Mouse (Mus musculus): ENCODE measurements around the gene Srcin1. TPM values are rescaled to one million over a fixed set of nuclear protein-coding genes. Genes with fewer than 3 reads are reported as not detected.
A peak's percentile ranks its signal among the peaks of the same experiment; 100 is the strongest.

Srcin1 gene
- polyA plus RNA-seq, 1 experiment, result 7.0 TPM

GRCm38 (mm10) chr11:97560210-97560963 is 15.6 kb downstream of the Srcin1 start:
- WGBS, result 60% methylated on average over 17 of the region's 17 CpGs
- Histone ChIP-seq H3K4me1 (ENCODE audit: control insufficient read depth, insufficient read depth, low read length) (no peaks in the 10 kb centered on the region), H3K4me3 (replicated peaks; ENCODE audit: extremely low read depth, low read depth, low read length) (no peak overlapping the region)
- no peak for DNase-seq
- TF ChIP-seq POLR2A (IDR thresholded peaks at IDR 0.05; ENCODE audit: borderline replicate concordance, extremely low read depth, low read depth, low read length) (no peak), CTCF (IDR thresholded peaks at IDR 0.05; ENCODE audit: insufficient read depth, low read length) (no peak)

- Histone ChIP-seq H3K4me3 (replicated peaks; ENCODE audit: extremely low read depth, low read depth, low read length) (no peak overlapping the region), H3K4me1 (ENCODE audit: control insufficient read depth, insufficient read depth, low read length) (no peaks in the 10 kb centered on the region; the same call in 1 of the 2 replicates)
- WGBS, result 61% methylated on average over 4 of the region's 4 CpGs
- TF ChIP-seq CTCF (IDR thresholded peaks at IDR 0.05; ENCODE audit: insufficient read depth, low read length), result peak; percentile 49
- TF ChIP-seq POLR2A (IDR thresholded peaks at IDR 0.05; ENCODE audit: borderline replicate concordance, extremely low read depth, low read depth, low read length), result no peak
- DNase-seq, result no peak
Measured at GRCm38 (mm10) chr11:97559549-97559948, 16.4 kb downstream of the Srcin1 start.

- no peak for DNase-seq
- Histone ChIP-seq H3K4me1 (ENCODE audit: control insufficient read depth, insufficient read depth, low read length) (no peaks in the 10 kb centered on the region; the same call in 1 of the 2 replicates), H3K4me3 (replicated peaks; ENCODE audit: extremely low read depth, low read depth, low read length) (no peak overlapping the region)
- TF ChIP-seq POLR2A (IDR thresholded peaks at IDR 0.05; ENCODE audit: borderline replicate concordance, extremely low read depth, low read depth, low read length), result no peak
- no peak for TF ChIP-seq CTCF (IDR thresholded peaks at IDR 0.05; ENCODE audit: insufficient read depth, low read length)
- WGBS, result 80% methylated on average over 4 of the region's 4 CpGs
Measured at GRCm38 (mm10) chr11:97557885-97558284, 18.1 kb downstream of the Srcin1 start.

DNA sequence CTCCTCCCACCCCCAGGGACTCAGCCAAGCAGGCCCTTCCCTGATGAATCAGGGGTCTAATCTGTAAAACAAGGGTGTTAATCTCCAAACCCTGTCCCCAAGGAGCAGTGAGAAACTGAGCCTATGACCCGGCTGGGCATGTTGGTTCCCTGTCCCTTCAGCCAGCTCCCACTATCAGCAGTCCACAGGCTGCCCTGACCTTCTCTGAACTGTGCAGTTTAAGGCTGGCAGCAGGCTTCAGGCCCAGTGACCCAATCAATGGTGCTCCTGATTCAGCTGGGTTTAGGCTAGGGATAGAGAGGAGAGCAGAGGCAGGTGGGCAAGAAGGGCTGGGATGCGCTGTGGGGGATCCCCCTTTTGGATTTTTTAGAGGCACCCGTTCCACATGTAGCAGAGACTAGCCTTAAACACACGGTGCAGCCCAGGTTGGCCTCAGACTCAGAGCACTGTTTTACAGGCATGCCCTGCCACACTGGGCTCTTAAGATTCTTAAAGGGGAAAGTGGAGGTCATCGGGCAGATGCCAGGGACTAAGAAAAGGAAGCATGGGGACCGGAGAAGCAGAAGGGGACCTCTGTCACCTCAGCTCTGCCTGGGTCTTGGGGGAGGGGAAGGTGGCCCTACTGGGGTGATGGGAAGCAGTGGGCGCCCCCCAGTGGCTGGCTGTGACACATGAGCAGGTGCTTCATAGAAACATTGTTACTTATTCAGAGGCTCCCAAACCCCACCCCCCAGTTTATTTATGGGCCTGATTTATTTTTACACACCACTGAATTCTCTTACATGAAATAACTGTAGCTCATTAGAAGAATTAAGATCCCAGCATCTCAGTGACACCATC is 19.2 kb downstream of the Srcin1 start:
- Histone ChIP-seq H3K4me3 (replicated peaks; ENCODE audit: extremely low read depth, low read depth, low read length) (no peak overlapping the region), H3K4me1 (ENCODE audit: control insufficient read depth, insufficient read depth, low read length) (no peaks in the 10 kb centered on the region; the same call in 1 of the 2 replicates)
- peak; percentile 45 for DNase-seq
- WGBS, result 39% methylated on average over 7 of the region's 7 CpGs
- peak; percentile 58 for TF ChIP-seq CTCF (IDR thresholded peaks at IDR 0.05; ENCODE audit: insufficient read depth, low read length)
- no peak for TF ChIP-seq POLR2A (IDR thresholded peaks at IDR 0.05; ENCODE audit: borderline replicate concordance, extremely low read depth, low read depth, low read length)

GRCm38 (mm10) chr11:97555144-97555543 is 20.8 kb downstream of the Srcin1 start:
- TF ChIP-seq CTCF (IDR thresholded peaks at IDR 0.05; ENCODE audit: insufficient read depth, low read length), result no peak
- no peak for TF ChIP-seq POLR2A (IDR thresholded peaks at IDR 0.05; ENCODE audit: borderline replicate concordance, extremely low read depth, low read depth, low read length)
- Histone ChIP-seq H3K4me3 (replicated peaks; ENCODE audit: extremely low read depth, low read depth, low read length) (no peak overlapping the region), H3K4me1 (ENCODE audit: control insufficient read depth, insufficient read depth, low read length) (no peaks in the 10 kb centered on the region; the same call in 1 of the 2 replicates)
- DNase-seq, result no peak
- 41% methylated on average over 6 of the region's 6 CpGs for WGBS

GRCm38 (mm10) chr11:97552151-97552550 is 23.8 kb downstream of the Srcin1 start:
- no peak overlapping the region for H3K4me3 ChIP-seq (replicated peaks; ENCODE audit: extremely low read depth, low read depth, low read length)
- no peaks in the 10 kb centered on the region; the same call in 1 of the 2 replicates for H3K4me1 ChIP-seq (ENCODE audit: control insufficient read depth, insufficient read depth, low read length)
- TF ChIP-seq POLR2A (IDR thresholded peaks at IDR 0.05; ENCODE audit: borderline replicate concordance, extremely low read depth, low read depth, low read length), result no peak
- TF ChIP-seq CTCF (IDR thresholded peaks at IDR 0.05; ENCODE audit: insufficient read depth, low read length), result no peak
- no peak for DNase-seq
- WGBS, result 31% methylated on average over 8 of the region's 8 CpGs

GRCm38 (mm10) chr11:97548757-97549156 is 27.2 kb downstream of the Srcin1 start:
- no peak for DNase-seq
- TF ChIP-seq POLR2A (IDR thresholded peaks at IDR 0.05; ENCODE audit: borderline replicate concordance, extremely low read depth, low read depth, low read length) (no peak), CTCF (IDR thresholded peaks at IDR 0.05; ENCODE audit: insufficient read depth, low read length) (no peak)
- 59% methylated on average over 8 of the region's 8 CpGs for WGBS
- Histone ChIP-seq H3K4me3 (replicated peaks; ENCODE audit: extremely low read depth, low read depth, low read length) (no peak overlapping the region), H3K4me1 (ENCODE audit: control insufficient read depth, insufficient read depth, low read length) (peaks cover 3% of the 10 kb centered on the region; the same call in 1 of the 2 replicates)

DNA sequence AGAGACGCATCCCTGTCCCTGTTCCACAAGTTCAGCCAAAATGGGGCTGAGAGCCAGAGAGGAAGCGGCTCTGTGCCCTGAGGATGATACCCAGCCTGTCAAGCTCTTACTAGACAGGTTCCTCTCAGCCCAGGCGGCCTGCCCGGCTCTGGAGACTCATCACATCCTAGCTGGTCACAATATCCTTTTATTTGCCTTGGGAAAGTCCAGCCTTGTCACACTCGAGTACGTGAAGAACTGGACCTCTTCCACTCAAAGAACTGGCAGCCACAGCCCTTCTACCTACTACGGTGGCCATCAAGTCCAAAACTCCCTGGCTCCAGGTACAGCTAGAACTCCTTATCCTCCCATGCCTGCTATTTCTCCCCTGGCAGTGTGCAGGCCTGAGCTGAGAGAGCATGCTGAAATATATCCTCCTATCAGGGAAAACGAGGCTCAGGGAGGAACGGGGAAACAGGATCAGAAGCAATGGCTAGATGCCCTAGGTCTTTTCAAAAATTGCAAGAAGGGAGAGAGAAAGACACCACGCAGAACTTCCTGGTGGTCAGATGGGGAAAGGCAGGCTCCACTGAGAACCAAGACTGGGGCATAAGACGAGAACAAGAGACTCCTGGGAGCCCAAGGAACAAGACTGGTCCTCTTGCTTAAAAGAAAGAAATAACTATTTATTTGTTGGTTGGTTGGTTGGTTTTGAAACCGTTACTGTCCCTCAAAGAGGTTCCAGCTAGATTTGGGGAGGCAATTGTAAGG is 27.9 kb downstream of the Srcin1 start:
- DNase-seq, result no peak
- Histone ChIP-seq H3K4me1 (ENCODE audit: control insufficient read depth, insufficient read depth, low read length) (peaks cover 3% of the 10 kb centered on the region; the same call in 1 of the 2 replicates), H3K4me3 (replicated peaks; ENCODE audit: extremely low read depth, low read depth, low read length) (no peak overlapping the region)
- TF ChIP-seq CTCF (IDR thresholded peaks at IDR 0.05; ENCODE audit: insufficient read depth, low read length) (no peak), POLR2A (IDR thresholded peaks at IDR 0.05; ENCODE audit: borderline replicate concordance, extremely low read depth, low read depth, low read length) (no peak)
- 64% methylated on average over 12 of the region's 12 CpGs for WGBS

All from lung, adult 2 months (tissue).